Mouse (Mus musculus) ES-E14 (cell line): Measurements from ENCODE around the gene Cdc42bpg. TPM values are rescaled to one million over a fixed set of nuclear protein-coding genes. Genes with fewer than 3 reads are reported as not detected.

Source experiments
- DNase-seq: peaks from one replicate; pipeline ENCODE4 v3.0.0-alpha.2; 2013; ENCODE audit warnings: low read depth, low spot score
- H3K27ac ChIP-seq: 2 replicates; pipeline ENCODE4 v1.5.1; 2012; ENCODE audit warnings: low read depth, mild to moderate bottlenecking, low read length, moderate library complexity, mixed read lengths; ENCODE audit not compliant: poor library complexity, insufficient read depth, severe bottlenecking
- H3K36me3 ChIP-seq: 2 replicates; pipeline ENCODE4 v1.6.1; 2012; ENCODE audit warnings: mild to moderate bottlenecking, low read length, moderate library complexity, mixed read lengths; ENCODE audit not compliant: control insufficient read depth, poor library complexity, insufficient read depth, severe bottlenecking
- H3K4me1 ChIP-seq, 2 experiments: fragments of 150-350 bp in 1 of 2; sonication (generic) in 1 of 2; 2 replicates each; pipeline ENCODE4 v1.6.1; 2012; ENCODE audit warnings: low read length in 2 of 2, mild to moderate bottlenecking in 1 of 2, mixed read lengths in 1 of 2; ENCODE audit not compliant: control insufficient read depth in 2 of 2, insufficient read depth in 2 of 2, poor library complexity in 1 of 2
- H3K4me3 ChIP-seq, 2 experiments: fragments of 150-350 bp in 1 of 2; sonication (generic) in 1 of 2; 2 replicates each; pipeline ENCODE4 v1.5.1; 2012; ENCODE audit warnings: low read length in 2 of 2, low read depth in 1 of 2, mild to moderate bottlenecking in 1 of 2, mixed read lengths in 1 of 2; ENCODE audit not compliant: insufficient read depth in 1 of 2, poor library complexity in 1 of 2, severe bottlenecking in 1 of 2
- H3K9ac ChIP-seq: 2 replicates; pipeline ENCODE4 v1.6.1; 2012; ENCODE audit warnings: low read depth, mild to moderate bottlenecking, low read length, mixed read lengths; ENCODE audit not compliant: poor library complexity, insufficient read depth, severe bottlenecking
- H3K9me3 ChIP-seq: fragments of 150-350 bp; sonication (generic); 2 replicates; pipeline ENCODE4 v1.6.1; 2012; ENCODE audit warnings: low read depth, mild to moderate bottlenecking, low read length; ENCODE audit not compliant: control insufficient read depth, insufficient read depth
- CHD2 ChIP-seq: IDR thresholded peaks from 2 replicates; pipeline ENCODE4 v1.6.1; 2014; ENCODE audit warnings: mild to moderate bottlenecking, low read depth, low read length, inconsistent platforms
- HCFC1 ChIP-seq: IDR thresholded peaks from 2 replicates; pipeline ENCODE4 v1.6.1; 2012; ENCODE audit warnings: low read length, inconsistent platforms, borderline replicate concordance; ENCODE audit not compliant: insufficient read depth
- MAFK ChIP-seq: IDR thresholded peaks from 2 replicates; pipeline ENCODE4 v1.6.1; 2014; ENCODE audit warnings: mild to moderate bottlenecking, low read depth, low read length, inconsistent platforms; ENCODE audit not compliant: insufficient read depth
- ZC3H11A ChIP-seq: IDR thresholded peaks from 2 replicates; pipeline ENCODE4 v1.6.1; 2012; ENCODE audit warnings: low read depth, mild to moderate bottlenecking, inconsistent platforms, low read length, borderline replicate concordance
- ZNF384 ChIP-seq: IDR thresholded peaks from 2 replicates; pipeline ENCODE4 v1.6.1; 2012; ENCODE audit warnings: low read depth, low read length, inconsistent platforms
- in situ Hi-C, 2 experiments: fragments of 600-800 bp; cut with MboI; formaldehyde crosslinking; loops; one replicate each; pipeline ENCODE4 v1.15.1; 2025; ENCODE audit warnings: low sequenced_read_pairs in 2 of 2, inconsistent platforms in 1 of 2; ENCODE audit not compliant: unreplicated experiment in 2 of 2
- total RNA-seq: library from RNA; depleted of rRNA; stranded (reverse); fragments of 300-350 nt; gene quantifications from 2 replicates; pipeline ENCODE4 v1.2.3, GENCODE M21; 2012

The Cdc42bpg gene
- total RNA-seq, 1 experiment, result 35.5 TPM

DNA sequence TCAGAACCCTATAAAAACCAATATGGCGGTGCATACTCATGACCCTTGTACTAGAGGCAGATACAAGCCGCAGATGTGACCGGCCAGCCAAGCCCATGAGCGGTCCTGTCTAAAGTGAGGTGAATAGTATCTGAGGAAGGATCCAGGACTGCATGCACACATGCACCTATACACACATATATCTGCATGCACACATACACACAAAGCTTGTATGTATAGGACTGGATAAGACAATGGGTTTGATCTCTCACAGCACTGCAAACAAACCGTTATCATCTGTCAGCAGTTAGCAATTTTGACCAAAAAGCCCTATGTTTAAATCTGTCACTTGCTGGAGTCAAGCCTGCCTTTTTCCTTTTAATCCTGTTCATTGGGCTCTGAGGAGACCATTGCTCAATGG, 4.1 kb upstream of the Cdc42bpg start:
- in situ Hi-C loops, result no loop called here
- peaks cover 17% of the 10 kb centered on the region for H3K36me3 ChIP-seq
- peaks cover 14 to 36% of the 10 kb centered on the region in 2 experiments for H3K4me1 ChIP-seq
- DNase-seq, result no peak
- no peak overlapping the region for H3K9ac ChIP-seq
- no peak overlapping the region for H3K27ac ChIP-seq
- no peaks in the 10 kb centered on the region for H3K9me3 ChIP-seq
- TF ChIP-seq MAFK (no peak), ZC3H11A (no peak), ZNF384 (no peak), CHD2 (no peak), HCFC1 (no peak)
- H3K4me3 ChIP-seq, result no peak overlapping the region

DNA sequence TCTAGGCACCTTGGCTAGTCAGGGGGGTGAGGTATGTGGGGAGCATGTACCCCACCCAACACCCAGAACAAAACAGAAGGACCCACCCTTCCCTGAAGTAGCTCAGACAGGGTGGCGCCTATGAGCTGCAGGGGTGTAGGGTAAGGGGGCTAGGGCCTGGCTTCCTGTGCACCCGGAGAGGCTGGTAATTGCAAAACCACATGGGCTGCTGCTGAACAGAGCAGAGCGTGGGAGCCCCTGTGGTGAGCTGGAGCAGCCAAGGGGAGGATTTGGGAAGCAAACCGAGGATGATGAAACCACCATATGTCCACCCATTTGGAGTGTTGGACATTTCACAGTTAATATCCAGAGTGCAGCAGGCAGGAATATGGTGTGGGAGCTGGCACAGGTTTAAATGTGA, 3.7 kb upstream of the Cdc42bpg start:
- peaks cover 14% of the 10 kb centered on the region for H3K36me3 ChIP-seq
- H3K4me1 ChIP-seq, result peaks cover 14 to 37% of the 10 kb centered on the region in 2 experiments
- no peaks in the 10 kb centered on the region for H3K9me3 ChIP-seq
- in situ Hi-C loops, result no loop called here
- peak overlapping the region; percentile 41 for H3K27ac ChIP-seq
- DNase-seq, result no peak
- TF ChIP-seq ZC3H11A, result no peak
- TF ChIP-seq HCFC1, result no peak
- TF ChIP-seq CHD2, result no peak
- no peak for TF ChIP-seq ZNF384
- TF ChIP-seq MAFK, result no peak
- H3K4me3 ChIP-seq, result no peak overlapping the region
- peak overlapping the region; percentile 19 for H3K9ac ChIP-seq

DNA sequence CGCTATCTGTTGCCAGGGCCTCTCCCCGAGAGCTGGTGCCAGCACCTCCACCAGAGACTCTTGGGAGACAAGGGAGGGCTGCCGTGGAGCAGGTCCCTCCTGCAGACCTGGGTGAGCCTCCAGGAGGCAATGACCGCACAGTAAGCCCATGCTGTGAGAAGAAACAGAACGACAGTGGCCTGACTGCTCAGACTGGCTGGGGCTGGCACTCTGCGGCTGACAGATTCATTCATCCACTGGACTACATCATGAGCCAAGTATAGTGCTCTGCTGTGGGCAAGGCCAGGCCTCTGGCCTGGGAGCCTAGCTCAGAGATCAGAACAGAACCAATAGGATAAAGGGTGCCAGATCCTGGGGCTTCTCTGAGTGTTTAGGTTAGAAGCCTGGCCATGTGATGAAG, 2.4 kb upstream of the Cdc42bpg start:
- Histone ChIP-seq H3K4me1 (peaks cover 18 to 47% of the 10 kb centered on the region in 2 experiments), H3K4me3 (no peak overlapping the region), H3K36me3 (peaks cover 2% of the 10 kb centered on the region), H3K9ac (no peak overlapping the region), H3K27ac (no peak overlapping the region), H3K9me3 (no peaks in the 10 kb centered on the region)
- TF ChIP-seq CHD2 (no peak), ZNF384 (no peak), ZC3H11A (no peak)
- no peak for DNase-seq
- in situ Hi-C loops, result no loop called here

DNA sequence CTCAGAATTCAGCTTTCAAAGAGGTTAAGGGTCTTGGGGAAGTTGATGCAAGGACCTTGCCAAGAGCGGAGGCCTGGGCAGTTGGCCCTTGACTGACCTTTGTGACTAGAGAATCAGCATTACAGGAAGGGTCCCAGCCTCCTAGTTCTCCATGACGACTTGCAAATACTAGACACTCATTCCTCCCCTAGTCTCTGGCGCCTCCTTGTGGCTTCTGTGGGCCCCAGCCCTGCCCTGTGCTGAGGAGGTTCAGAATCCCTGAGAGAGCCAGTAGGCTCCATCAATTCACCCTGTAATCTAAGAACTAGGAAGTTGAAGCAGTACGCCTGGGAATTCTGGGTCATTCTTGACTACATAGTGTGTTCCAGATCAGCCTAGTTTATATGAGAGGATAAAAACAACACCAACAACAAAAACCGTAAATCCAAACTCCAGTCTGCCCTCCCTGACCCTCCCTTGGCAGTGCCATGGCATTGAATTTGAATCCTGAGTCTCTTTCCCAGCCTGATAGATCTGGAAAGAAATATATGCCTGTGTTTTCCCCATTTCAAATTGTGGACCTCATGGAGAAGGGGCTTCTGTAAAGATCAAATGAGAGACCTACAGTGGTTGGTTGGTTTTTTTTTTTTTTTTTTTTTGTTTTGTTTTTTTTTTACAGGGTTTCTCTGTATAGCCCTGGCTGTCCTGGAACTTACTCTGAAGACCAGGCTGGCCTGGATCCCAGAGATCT, 1.3 kb upstream of the Cdc42bpg start:
- TF ChIP-seq HCFC1 (peak; percentile 52; the same call in 1 of the 2 replicates), ZC3H11A (peak; percentile 95), CHD2 (no peak)
- H3K4me1 ChIP-seq, result peaks cover 18 to 41% of the 10 kb centered on the region in 2 experiments
- no peak overlapping the region for H3K4me3 ChIP-seq
- no peak overlapping the region for H3K27ac ChIP-seq
- in situ Hi-C loops, result no loop called here
- peaks cover 8% of the 10 kb centered on the region for H3K36me3 ChIP-seq
- peak; percentile 90 for DNase-seq
- no peaks in the 10 kb centered on the region for H3K9me3 ChIP-seq
- H3K9ac ChIP-seq, result no peak overlapping the region
